ENCODE assay signal across 12 mouse cellular contexts in the genomic region with DNA sequence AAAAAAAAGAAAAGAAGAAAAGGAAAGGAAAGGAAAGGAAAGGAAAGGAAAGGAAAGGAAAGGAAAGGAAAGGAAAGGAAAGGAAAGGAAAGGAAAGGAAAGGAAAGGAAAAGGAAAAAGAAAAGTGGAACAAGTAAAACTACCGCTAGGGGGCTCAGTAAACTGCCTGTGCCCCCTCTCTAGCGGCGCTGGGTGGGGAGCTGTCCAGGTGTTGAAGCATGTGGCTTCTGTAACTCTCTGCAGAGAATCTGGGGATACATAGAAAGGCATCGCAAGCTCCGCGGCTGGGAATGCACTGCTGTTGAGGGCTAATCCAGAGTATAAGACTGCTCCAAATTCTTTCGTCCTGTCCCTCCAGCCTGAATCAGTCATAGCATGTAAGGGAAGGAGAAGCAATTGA.
DNase-seq lines count a peak whose midpoint lies in the region; ATAC-seq and TF ChIP-seq lines count a peak whose summit lies in the region.
"Had no signal": no experiment of that assay in that cellular context is flagged by ENCODE, and none has a peak within 500 bp of the region (broad histone marks: within the 10 kb centered on the region; RNA-seq: fewer than 3 reads in every experiment).

No protein-coding gene starts in this region.

- H3K9me3 ChIP-seq in liver, embryonic 14.5 days (ENCODE audit: control insufficient read depth, low read length), result no peaks in the 10 kb centered on the region
- H3K9me3 ChIP-seq: heart, embryonic 15.5 days; kidney, embryonic 15.5 days had no signal

- H3K36me3 ChIP-seq in liver, embryonic 14.5 days (replicated peaks; ENCODE audit: control insufficient read depth, insufficient read depth, low read depth), result no peaks in the 10 kb centered on the region
- H3K36me3 ChIP-seq: heart, embryonic 15.5 days; kidney, embryonic 15.5 days had no signal

- H3K27me3 ChIP-seq in liver, embryonic 14.5 days (ENCODE audit: control insufficient read depth, insufficient read depth, low read length), result no peaks in the 10 kb centered on the region
- H3K27me3 ChIP-seq: heart, embryonic 15.5 days; kidney, embryonic 15.5 days had no signal

- peak; percentile 20 for DNase-seq in cerebellum, postnatal 10 days
- DNase-seq in cerebellum, adult 11-12 months, result no peak
- DNase-seq in left cerebral cortex, postnatal 4 days, result peak; percentile 7
- DNase-seq in left cerebral cortex, postnatal 10 days (ENCODE audit: extremely low spot score in 1 of 2, low spot score in 2 of 2), result no peak
- DNase-seq in brain, adult 2 months (ENCODE audit: low read depth, low spot score), result peak; percentile 4
- DNase-seq in liver, embryonic 14.5 days (ENCODE audit: low read depth in 3 of 3, low spot score in 3 of 3), result no peak
- no peak for DNase-seq in spleen, postnatal 4 days (ENCODE audit: low spot score in 2 of 2)
- DNase-seq in thymus, postnatal 36 days, result no peak
- DNase-seq: cerebellum, adult 9-10 months; thymus, adult 18-20 months had no signal

- no peak for ATAC-seq in liver, embryonic 14.5 days (ENCODE audit: insufficient read depth)

- no peak overlapping the region for H3K27ac ChIP-seq in liver, embryonic 14.5 days
- H3K27ac ChIP-seq: heart, embryonic 15.5 days; kidney, embryonic 15.5 days had no signal

- intact Hi-C loops in left cerebral cortex, postnatal 4 days (cut with DNase I), result no loop called here
- intact Hi-C loops in left cerebral cortex, postnatal 10 days (cut with DNase I), result no loop called here

- WGBS in liver, embryonic 14.5 days (ENCODE audit: insufficient replicate concordance), result 29% methylated on average over 7 of the region's 7 CpGs

- no peak overlapping the region for H3K4me2 ChIP-seq in liver, embryonic 14.5 days (ENCODE audit: low read depth)
- H3K4me2 ChIP-seq: heart, embryonic 15.5 days; kidney, embryonic 15.5 days had no signal

- H3K4me3 ChIP-seq in liver, embryonic 14.5 days (ENCODE audit: insufficient read depth in 1 of 2, low read depth in 2 of 2, low read length in 2 of 2), result no peak overlapping the region
- H3K4me3 ChIP-seq: heart, embryonic 15.5 days; kidney, embryonic 15.5 days had no signal

- no peak for TF ChIP-seq EP300 in liver, embryonic 14.5 days (IDR thresholded peaks at IDR 0.05; ENCODE audit: low read depth)

- no peak overlapping the region for H3K9ac ChIP-seq in liver, embryonic 14.5 days (replicated peaks)
- H3K9ac ChIP-seq: heart, embryonic 15.5 days; kidney, embryonic 15.5 days had no signal

- 0 out of 2 replicates have a peak, but pooled peaks have one; percentile 24 for TF ChIP-seq CTCF in liver, embryonic 14.5 days (IDR thresholded peaks at IDR 0.05; ENCODE audit: low read depth)

- H3K4me1 ChIP-seq in liver, embryonic 14.5 days (replicated peaks; ENCODE audit: control insufficient read depth in 2 of 2, insufficient read depth in 2 of 2, low read length in 1 of 2), result no peaks in the 10 kb centered on the region
- H3K4me1 ChIP-seq: heart, embryonic 15.5 days; kidney, embryonic 15.5 days had no signal

Comparison
In these comparisons a context has a peak if more than half of its experiments do, and no peak if none do; other contexts are left out.
1. DNase-seq: peak in cerebellum, postnatal 10 days (2 of 2), left cerebral cortex, postnatal 4 days (single experiment) and brain, adult 2 months (single experiment); none in cerebellum, adult 11-12 months (single experiment), left cerebral cortex, postnatal 10 days (0 of 2), liver, embryonic 14.5 days (0 of 3), spleen, postnatal 4 days (0 of 2) and thymus, postnatal 36 days (0 of 2).